Mouse (Mus musculus) c-Kit-positive CD71-positive TER-119-positive erythroid progenitor cells, embryonic 14.5 days (primary cell): ENCODE measurements around the gene Tor4a.

Experiments
- DNase-seq: peaks from one replicate; pipeline ENCODE4 v3.0.0-alpha.2; 2013; ENCODE audit warnings: low spot score

Gene Tor4a

GRCm38 (mm10) chr2:25186575-25186930 is 10.1 kb downstream of the Tor4a start:
- no peak for DNase-seq

- no peak for DNase-seq
Measured at GRCm38 (mm10) chr2:25185625-25186574, 10.8 kb downstream of the Tor4a start.

- no peak for DNase-seq
Measured at GRCm38 (mm10) chr2:25184496-25184895, 12.2 kb downstream of the Tor4a start.

DNA sequence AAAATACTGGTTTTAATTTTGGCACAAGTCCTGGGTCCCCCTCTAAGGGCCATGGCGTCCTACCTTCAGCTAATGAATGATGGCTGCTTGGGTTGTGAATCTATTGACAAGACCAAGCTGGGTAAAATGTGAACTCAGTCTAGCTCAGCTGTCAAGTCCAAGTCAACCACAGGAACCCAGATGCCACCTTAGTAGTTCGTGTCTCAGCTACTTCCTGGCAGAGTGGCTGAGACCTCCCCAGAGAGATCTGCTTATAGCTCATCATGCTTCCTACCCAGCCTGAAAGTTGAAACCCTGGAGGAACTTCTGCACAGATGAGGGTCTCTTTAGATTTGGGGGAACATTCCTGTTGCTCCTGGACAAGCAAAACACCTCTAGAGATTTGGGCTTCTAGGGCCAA is 13.3 kb downstream of the Tor4a start:
- no peak for DNase-seq

- no peak for DNase-seq
Measured at GRCm38 (mm10) chr2:25182664-25183063, 14.0 kb downstream of the Tor4a start.

- no peak for DNase-seq
Measured at GRCm38 (mm10) chr2:25181891-25182397, 14.7 kb downstream of the Tor4a start.

DNA sequence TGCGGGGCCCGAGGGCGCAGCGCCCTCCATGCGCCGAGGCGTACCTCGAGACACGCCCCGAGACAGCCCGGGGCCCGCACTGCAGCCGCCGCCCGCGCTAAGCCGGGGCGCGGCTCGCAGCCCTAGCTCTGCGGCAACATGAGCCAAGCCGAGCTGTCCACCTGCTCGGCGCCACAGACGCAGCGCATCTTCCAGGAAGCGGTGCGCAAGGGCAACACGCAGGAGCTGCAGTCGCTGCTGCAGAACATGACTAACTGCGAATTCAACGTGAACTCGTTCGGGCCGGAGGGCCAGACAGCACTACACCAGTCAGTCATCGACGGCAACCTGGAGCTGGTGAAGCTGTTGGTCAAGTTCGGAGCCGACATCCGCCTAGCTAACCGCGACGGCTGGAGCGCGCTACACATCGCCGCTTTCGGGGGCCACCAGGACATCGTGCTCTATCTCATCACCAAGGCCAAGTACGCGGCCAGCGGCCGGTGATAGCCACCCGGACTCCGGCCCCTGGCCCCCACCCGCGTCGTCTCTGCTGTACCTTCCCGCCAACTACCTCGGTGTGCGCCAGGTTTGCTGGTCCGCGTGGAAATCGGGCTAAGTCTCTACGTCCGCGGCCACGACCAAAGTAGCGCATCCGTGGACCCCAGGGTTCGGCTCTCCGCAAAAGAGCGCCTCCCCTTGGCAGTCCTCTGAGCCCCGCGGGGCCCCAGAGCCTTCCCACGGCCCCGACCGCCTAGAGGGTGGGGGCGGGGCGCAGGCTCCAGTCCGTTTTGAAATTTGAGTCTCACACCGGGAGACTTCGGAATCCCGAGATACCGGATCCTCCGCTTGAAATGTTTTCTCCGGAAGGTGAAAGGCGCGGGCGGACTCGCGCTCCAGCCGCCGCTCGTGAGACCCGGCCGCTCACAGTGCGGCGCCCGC is 15.5 kb downstream of the Tor4a start:
- DNase-seq, result peak; percentile 62

GRCm38 (mm10) chr2:25180478-25180903 is 16.2 kb downstream of the Tor4a start, which contains the start of gene Nrarp:
Nrarp (plus strand) TSS chr2:25180758.
- DNase-seq, result peak; percentile 74

DNA sequence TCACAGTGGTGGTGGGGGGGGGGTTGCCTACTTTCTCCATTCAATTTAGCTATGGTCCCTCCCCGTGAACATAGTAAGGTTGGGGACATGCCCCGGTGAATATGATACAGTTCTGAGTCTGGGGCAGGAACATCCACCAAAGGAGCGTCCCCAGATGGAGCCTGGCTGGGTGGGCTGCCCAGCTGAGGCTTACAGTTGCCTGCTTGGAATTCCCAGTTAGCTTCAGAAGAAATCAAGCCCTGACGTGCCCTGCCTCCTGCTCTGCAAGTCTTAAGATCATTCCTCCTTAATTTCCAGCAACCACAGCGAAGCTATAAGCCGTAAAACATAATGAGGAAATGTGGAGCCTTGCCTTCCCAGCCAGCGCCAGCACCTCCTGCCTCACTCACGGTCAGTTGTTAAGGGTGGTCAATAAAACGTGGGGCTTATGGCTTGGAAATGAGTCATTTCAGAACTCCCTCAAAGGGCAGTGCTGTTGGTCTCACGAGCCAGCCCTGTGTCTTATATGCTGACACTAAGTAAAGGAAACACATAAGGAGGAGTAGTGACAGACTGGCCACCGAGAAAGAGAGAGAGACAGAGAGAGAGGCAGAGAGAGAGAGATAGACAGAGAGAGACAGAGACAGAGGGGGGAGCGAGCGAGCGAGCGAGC is 17.0 kb downstream of the Tor4a start:
- DNase-seq, result no peak

- no peak for DNase-seq
Measured at GRCm38 (mm10) chr2:25178285-25178972, 18.3 kb downstream of the Tor4a start.

- no peak for DNase-seq
Measured at GRCm38 (mm10) chr2:25177685-25178084, 19.0 kb downstream of the Tor4a start.

DNA sequence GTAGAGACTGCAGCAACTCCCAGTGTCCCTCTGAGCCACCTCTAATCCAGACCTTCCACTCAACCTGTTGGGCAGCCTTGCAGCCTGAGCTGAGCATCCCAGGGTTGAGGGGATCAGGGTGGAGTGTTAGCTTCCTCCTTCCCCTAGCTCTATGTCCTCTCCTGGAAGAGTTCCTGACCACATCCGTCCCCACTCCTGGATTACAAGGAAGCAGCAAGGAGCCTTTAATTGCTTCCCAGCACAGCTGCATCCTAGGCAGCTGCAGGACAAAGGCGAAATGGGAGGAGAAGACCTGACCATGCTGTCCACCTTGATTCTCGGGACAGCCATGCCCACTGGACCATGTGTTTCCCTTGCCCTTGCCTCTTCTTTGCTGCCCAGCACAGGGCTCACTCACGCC is 19.6 kb downstream of the Tor4a start:
- DNase-seq, result no peak

DNA sequence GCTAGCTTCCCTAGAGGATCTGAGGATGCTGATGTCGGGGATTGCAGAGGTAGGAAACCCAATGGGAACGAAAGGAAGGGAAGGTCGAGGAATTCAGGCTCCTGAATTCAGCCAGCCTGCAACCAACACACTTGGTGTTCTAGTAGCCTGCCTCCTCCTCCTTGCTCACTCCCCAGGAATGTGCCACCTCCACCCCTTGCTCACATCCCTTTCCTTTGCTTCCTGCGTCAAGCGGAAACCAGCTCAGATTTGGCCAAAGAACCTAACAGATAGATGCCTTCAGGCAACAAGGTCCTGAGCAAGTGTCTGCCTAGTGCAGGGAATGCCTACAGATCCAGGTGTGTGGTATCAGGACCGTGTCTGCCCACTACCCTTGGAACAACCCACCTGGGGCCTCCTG is 20.1 kb downstream of the Tor4a start:
- no peak for DNase-seq

DNA sequence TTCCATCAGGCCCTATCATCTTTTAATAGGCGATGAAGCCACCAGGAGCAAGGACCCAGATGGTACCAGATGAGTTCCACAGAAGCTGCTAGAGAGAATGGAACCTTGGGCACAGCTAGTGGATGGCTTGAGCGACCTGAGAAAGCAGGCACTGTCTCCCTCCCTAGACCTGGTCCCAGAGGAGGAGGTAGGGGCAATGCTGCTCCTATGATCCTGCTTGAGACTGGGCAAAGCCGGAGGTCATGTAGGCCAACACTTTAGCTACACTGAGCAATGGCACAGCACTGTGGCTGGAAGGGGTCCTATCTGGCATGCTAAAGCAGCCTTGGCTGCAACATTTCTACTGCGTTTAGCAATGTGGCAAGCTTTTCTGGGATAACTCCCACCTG is 21.0 kb downstream of the Tor4a start:
- DNase-seq, result no peak

- DNase-seq, result no peak
Measured at GRCm38 (mm10) chr2:25174866-25175689, 21.6 kb downstream of the Tor4a start.

GRCm38 (mm10) chr2:25173821-25174220 is 22.9 kb downstream of the Tor4a start:
- no peak for DNase-seq

- no peak for DNase-seq
Measured at GRCm38 (mm10) chr2:25172629-25173028, 24.1 kb downstream of the Tor4a start.

- DNase-seq, result no peak
Measured at GRCm38 (mm10) chr2:25171769-25172153, 24.9 kb downstream of the Tor4a start.

DNA sequence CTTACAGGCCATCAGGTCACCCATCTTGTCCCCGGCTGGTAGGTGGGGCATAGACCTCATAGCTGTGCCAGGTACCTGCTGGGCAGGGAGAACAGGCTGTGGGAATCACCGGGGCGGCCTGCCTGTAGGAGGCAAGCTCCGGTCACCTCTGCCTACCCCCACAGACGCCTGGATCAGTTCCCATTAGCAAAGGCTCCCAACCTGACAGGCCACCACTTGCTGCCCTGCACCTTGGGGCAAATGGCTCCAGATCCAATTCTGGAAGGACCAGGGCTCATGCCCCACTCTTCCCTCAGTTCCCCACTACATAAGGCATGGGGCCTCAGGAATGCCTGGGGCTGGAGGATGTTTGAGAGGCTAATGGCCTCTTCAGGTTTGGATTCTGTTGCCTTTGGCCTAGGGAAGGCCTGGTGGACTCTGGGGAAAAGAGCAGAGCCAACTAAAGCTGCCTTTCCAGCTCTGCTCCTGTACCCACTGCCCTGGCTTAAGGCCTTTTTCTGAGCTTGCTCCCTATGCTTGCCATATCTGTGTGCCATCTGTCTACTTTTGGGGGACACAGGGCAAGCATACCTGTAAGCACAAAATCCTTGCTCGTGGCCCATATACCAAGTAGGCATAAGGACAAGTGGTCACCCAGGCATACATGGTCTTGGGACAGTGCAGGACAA is 25.5 kb downstream of the Tor4a start:
- no peak for DNase-seq
